Mouse (Mus musculus): ENCODE measurements around the gene Pnpla3. TPM values are rescaled to one million over a fixed set of nuclear protein-coding genes. Genes with fewer than 3 reads are reported as not detected.

Pnpla3 gene
- polyA plus RNA-seq, 2 experiments = 0.28 to 1.8 TPM

GRCm38 (mm10) chr15:84135472-84135871 is 32.2 kb upstream of the Pnpla3 start:
- TF ChIP-seq POLR2A (IDR thresholded peaks at IDR 0.05; ENCODE audit: borderline replicate concordance, extremely low read depth, insufficient read depth, insufficient read length) = no peak
- H3K9me3 ChIP-seq (ENCODE audit: control insufficient read depth, low read length) = no peaks in the 10 kb centered on the region
- H3K4me3 ChIP-seq (replicated peaks; ENCODE audit: low read length) = no peak overlapping the region
- no peak overlapping the region for H3K4me2 ChIP-seq (replicated peaks; ENCODE audit: low read depth, low read length, severe bottlenecking)
- ATAC-seq (ENCODE audit: low FRiP score, low read depth) (no peak), DNase-seq (ENCODE audit: low spot score) (no peak)
- no peak overlapping the region for H3K9ac ChIP-seq (ENCODE audit: low read depth, low read length, severe bottlenecking)
- H3K27me3 ChIP-seq (ENCODE audit: control insufficient read depth, insufficient read depth, low read length) = no peaks in the 10 kb centered on the region
- no peaks in the 10 kb centered on the region for H3K4me1 ChIP-seq (ENCODE audit: control insufficient read depth, insufficient read depth, low read length)
- no peak overlapping the region for H3K27ac ChIP-seq (replicated peaks; ENCODE audit: low read depth, low read length)
- H3K36me3 ChIP-seq (ENCODE audit: control insufficient read depth, insufficient read depth, low read length) = no peaks in the 10 kb centered on the region
- 80% methylated on average over 5 of the region's 5 CpGs for WGBS

- 59% methylated on average over 12 of the region's 12 CpGs for WGBS
- no peak overlapping the region for H3K27ac ChIP-seq (replicated peaks; ENCODE audit: low read depth, low read length)
- ATAC-seq (ENCODE audit: low FRiP score, low read depth) = no peak
- no peaks in the 10 kb centered on the region for H3K9me3 ChIP-seq (ENCODE audit: control insufficient read depth, low read length)
- no peaks in the 10 kb centered on the region for H3K4me1 ChIP-seq (ENCODE audit: control insufficient read depth, insufficient read depth, low read length)
- no peaks in the 10 kb centered on the region for H3K27me3 ChIP-seq (ENCODE audit: control insufficient read depth, insufficient read depth, low read length)
- no peak for DNase-seq (ENCODE audit: low spot score)
- TF ChIP-seq POLR2A (IDR thresholded peaks at IDR 0.05; ENCODE audit: borderline replicate concordance, extremely low read depth, insufficient read depth, insufficient read length) = no peak
- H3K36me3 ChIP-seq (ENCODE audit: control insufficient read depth, insufficient read depth, low read length) = no peaks in the 10 kb centered on the region
- no peak overlapping the region for H3K4me2 ChIP-seq (replicated peaks; ENCODE audit: low read depth, low read length, severe bottlenecking)
- no peak overlapping the region for H3K9ac ChIP-seq (ENCODE audit: low read depth, low read length, severe bottlenecking)
- no peak overlapping the region for H3K4me3 ChIP-seq (replicated peaks; ENCODE audit: low read length)
These were observed 30.9 kb upstream of the Pnpla3 start for GRCm38 (mm10) chr15:84136473-84137415.

- no peaks in the 10 kb centered on the region for H3K27me3 ChIP-seq (ENCODE audit: control insufficient read depth, insufficient read depth, low read length)
- no peak overlapping the region for H3K27ac ChIP-seq (replicated peaks; ENCODE audit: low read depth, low read length)
- H3K4me1 ChIP-seq (ENCODE audit: control insufficient read depth, insufficient read depth, low read length) = no peaks in the 10 kb centered on the region
- TF ChIP-seq POLR2A (IDR thresholded peaks at IDR 0.05; ENCODE audit: borderline replicate concordance, extremely low read depth, insufficient read depth, insufficient read length) = no peak
- H3K4me3 ChIP-seq (replicated peaks; ENCODE audit: low read length) = no peak overlapping the region
- H3K9ac ChIP-seq (ENCODE audit: low read depth, low read length, severe bottlenecking) = no peak overlapping the region
- no peak for DNase-seq (ENCODE audit: low spot score)
- H3K4me2 ChIP-seq (replicated peaks; ENCODE audit: low read depth, low read length, severe bottlenecking) = no peak overlapping the region
- WGBS = 78% methylated on average over 5 of the region's 5 CpGs
- no peaks in the 10 kb centered on the region for H3K36me3 ChIP-seq (ENCODE audit: control insufficient read depth, insufficient read depth, low read length)
- no peak for ATAC-seq (ENCODE audit: low FRiP score, low read depth)
- H3K9me3 ChIP-seq (ENCODE audit: control insufficient read depth, low read length) = no peaks in the 10 kb centered on the region
These were observed 28.0 kb upstream of the Pnpla3 start for GRCm38 (mm10) chr15:84139592-84140005.

- Histone ChIP-seq H3K9me3 (ENCODE audit: control insufficient read depth, low read length) (no peaks in the 10 kb centered on the region), H3K4me3 (replicated peaks; ENCODE audit: low read length) (no peak overlapping the region), H3K4me1 (ENCODE audit: control insufficient read depth, insufficient read depth, low read length) (no peaks in the 10 kb centered on the region), H3K27ac (replicated peaks; ENCODE audit: low read depth, low read length) (no peak overlapping the region), H3K4me2 (replicated peaks; ENCODE audit: low read depth, low read length, severe bottlenecking) (no peak overlapping the region), H3K9ac (ENCODE audit: low read depth, low read length, severe bottlenecking) (no peak overlapping the region), H3K27me3 (ENCODE audit: control insufficient read depth, insufficient read depth, low read length) (no peaks in the 10 kb centered on the region), H3K36me3 (ENCODE audit: control insufficient read depth, insufficient read depth, low read length) (no peaks in the 10 kb centered on the region)
- TF ChIP-seq POLR2A (IDR thresholded peaks at IDR 0.05; ENCODE audit: borderline replicate concordance, extremely low read depth, insufficient read depth, insufficient read length) = no peak
- WGBS = 47% methylated on average over 3 of the region's 3 CpGs
- no peak for ATAC-seq (ENCODE audit: low FRiP score, low read depth)
- no peak for DNase-seq (ENCODE audit: low spot score)
These were observed 27.5 kb upstream of the Pnpla3 start for GRCm38 (mm10) chr15:84140109-84140508.

GRCm38 (mm10) chr15:84140929-84141328 is 26.7 kb upstream of the Pnpla3 start:
- Histone ChIP-seq H3K4me2 (replicated peaks; ENCODE audit: low read depth, low read length, severe bottlenecking) (no peak overlapping the region), H3K27ac (replicated peaks; ENCODE audit: low read depth, low read length) (no peak overlapping the region), H3K9me3 (ENCODE audit: control insufficient read depth, low read length) (no peaks in the 10 kb centered on the region), H3K9ac (ENCODE audit: low read depth, low read length, severe bottlenecking) (no peak overlapping the region), H3K4me3 (replicated peaks; ENCODE audit: low read length) (no peak overlapping the region), H3K4me1 (ENCODE audit: control insufficient read depth, insufficient read depth, low read length) (no peaks in the 10 kb centered on the region), H3K27me3 (ENCODE audit: control insufficient read depth, insufficient read depth, low read length) (no peaks in the 10 kb centered on the region), H3K36me3 (ENCODE audit: control insufficient read depth, insufficient read depth, low read length) (no peaks in the 10 kb centered on the region)
- no peak for DNase-seq (ENCODE audit: low spot score)
- TF ChIP-seq POLR2A (IDR thresholded peaks at IDR 0.05; ENCODE audit: borderline replicate concordance, extremely low read depth, insufficient read depth, insufficient read length) = no peak
- ATAC-seq (ENCODE audit: low FRiP score, low read depth) = no peak
- WGBS = 63% methylated on average over 5 of the region's 5 CpGs
